Mouse (Mus musculus) neural tube, embryonic 15.5 days (tissue): ENCODE results near the gene Nradd. TPM values are rescaled to one million over a fixed set of nuclear protein-coding genes. Genes with fewer than 3 reads are reported as not detected.

Experiments
- ATAC-seq: fragments of 200-750 bp; cut with Nextera tagmentation; 2 replicates; pipeline ENCODE4 v1.8.0; 2017; ENCODE audit warnings: mild to moderate bottlenecking, moderate TSS enrichment, moderate library complexity; ENCODE audit not compliant: low FRiP score
- H3K27ac ChIP-seq: fragments of 300-500 bp; sonication (generic); replicated peaks from 2 replicates; pipeline ENCODE4 v1.5.1; 2015; ENCODE audit warnings: mild to moderate bottlenecking, inconsistent platforms
- H3K27me3 ChIP-seq: fragments of 300-500 bp; sonication (generic); replicated peaks from 2 replicates; pipeline ENCODE4 v1.6.1; 2015; ENCODE audit warnings: inconsistent platforms
- H3K36me3 ChIP-seq: fragments of 300-500 bp; sonication (generic); 2 replicates; pipeline ENCODE4 v1.6.1; 2015; ENCODE audit warnings: inconsistent platforms
- H3K4me1 ChIP-seq: fragments of 300-500 bp; sonication (generic); 2 replicates; pipeline ENCODE4 v1.6.1; 2015; ENCODE audit warnings: inconsistent platforms
- H3K4me2 ChIP-seq: fragments of 300-500 bp; sonication (generic); 2 replicates; pipeline ENCODE4 v1.6.1; 2015; ENCODE audit warnings: inconsistent platforms, mild to moderate bottlenecking, moderate library complexity
- H3K4me3 ChIP-seq: fragments of 300-500 bp; sonication (generic); replicated peaks from 2 replicates; pipeline ENCODE4 v1.5.1; 2015; ENCODE audit warnings: mild to moderate bottlenecking, inconsistent platforms
- H3K9ac ChIP-seq: fragments of 300-500 bp; sonication (generic); replicated peaks from 2 replicates; pipeline ENCODE4 v1.6.1; 2015; ENCODE audit warnings: mild to moderate bottlenecking, inconsistent platforms
- H3K9me3 ChIP-seq: fragments of 300-500 bp; sonication (generic); replicated peaks from 2 replicates; pipeline ENCODE4 v1.6.1; 2016; ENCODE audit warnings: inconsistent platforms
- WGBS: fragments of 180-500 bp; shearing (Covaris S2); methylation state at CpG from one replicate; pipeline ENCODE4 v1.1.7; 2015; ENCODE audit warnings: mixed read lengths; 5-methylcytosine and 5-hydroxymethylcytosine counted together
- polyA plus RNA-seq: library from polyadenylated mRNA; unstranded; fragments of >200 nt; fragmentation: Nextera tagmentation; extraction: Ambion mirVana; gene quantifications from 2 replicates; pipeline ENCODE4 v1.2.1, GENCODE M21; 2015

The Nradd gene
- polyA plus RNA-seq, 1 experiment from 2014 or later, result 24.9 TPM

DNA sequence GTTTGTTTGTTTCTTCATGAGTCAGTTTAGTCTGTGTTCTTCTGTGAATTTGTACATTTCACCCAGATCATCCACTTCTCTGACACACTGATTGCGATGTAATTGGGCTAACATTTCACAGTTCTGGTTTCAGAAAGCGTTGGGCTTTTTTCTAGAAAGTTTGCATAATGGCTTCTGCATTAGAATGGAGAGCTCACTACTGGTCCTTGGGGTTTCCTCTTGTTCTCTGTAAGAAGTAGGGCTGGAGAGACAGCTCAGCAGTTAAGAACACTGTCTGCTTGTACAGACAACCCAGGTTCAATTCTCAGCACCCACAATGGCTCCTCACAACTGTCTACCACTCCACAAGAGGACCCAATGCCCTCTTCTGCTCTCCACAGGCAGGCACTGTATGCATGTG is 36.0 kb upstream of the Nradd start:
- H3K27me3 ChIP-seq, result no peaks in the 10 kb centered on the region
- H3K4me1 ChIP-seq, result peaks cover 27% of the 10 kb centered on the region
- H3K9me3 ChIP-seq, result no peaks in the 10 kb centered on the region
- H3K27ac ChIP-seq, result no peak overlapping the region
- H3K9ac ChIP-seq, result no peak overlapping the region
- H3K36me3 ChIP-seq, result no peaks in the 10 kb centered on the region
- WGBS, result 90% methylated on average over 2 of the region's 2 CpGs
- H3K4me2 ChIP-seq, result no peak overlapping the region
- no peak for ATAC-seq
- H3K4me3 ChIP-seq, result no peak overlapping the region

DNA sequence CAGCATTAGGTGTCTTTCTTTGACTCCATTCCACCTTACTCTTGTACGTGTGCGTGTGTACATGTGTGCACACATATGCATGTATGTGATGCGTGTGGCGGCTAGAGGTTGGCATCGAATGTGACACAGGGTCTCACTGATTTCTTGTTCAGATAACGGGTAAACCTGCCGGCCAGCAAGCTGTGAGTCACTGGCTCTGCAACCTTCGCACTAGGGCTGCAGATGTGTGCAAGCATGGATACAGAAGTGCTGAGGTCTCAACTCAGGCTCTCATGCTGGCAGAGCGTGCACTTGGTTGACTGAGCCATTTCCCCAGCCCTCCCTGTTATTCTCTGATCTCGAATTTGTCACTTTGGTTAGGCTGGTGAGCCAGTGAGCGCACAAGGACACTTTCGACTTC is 35.3 kb upstream of the Nradd start:
- WGBS, result 92% methylated on average over 12 of the region's 12 CpGs
- H3K4me2 ChIP-seq, result no peak overlapping the region
- ATAC-seq, result no peak

DNA sequence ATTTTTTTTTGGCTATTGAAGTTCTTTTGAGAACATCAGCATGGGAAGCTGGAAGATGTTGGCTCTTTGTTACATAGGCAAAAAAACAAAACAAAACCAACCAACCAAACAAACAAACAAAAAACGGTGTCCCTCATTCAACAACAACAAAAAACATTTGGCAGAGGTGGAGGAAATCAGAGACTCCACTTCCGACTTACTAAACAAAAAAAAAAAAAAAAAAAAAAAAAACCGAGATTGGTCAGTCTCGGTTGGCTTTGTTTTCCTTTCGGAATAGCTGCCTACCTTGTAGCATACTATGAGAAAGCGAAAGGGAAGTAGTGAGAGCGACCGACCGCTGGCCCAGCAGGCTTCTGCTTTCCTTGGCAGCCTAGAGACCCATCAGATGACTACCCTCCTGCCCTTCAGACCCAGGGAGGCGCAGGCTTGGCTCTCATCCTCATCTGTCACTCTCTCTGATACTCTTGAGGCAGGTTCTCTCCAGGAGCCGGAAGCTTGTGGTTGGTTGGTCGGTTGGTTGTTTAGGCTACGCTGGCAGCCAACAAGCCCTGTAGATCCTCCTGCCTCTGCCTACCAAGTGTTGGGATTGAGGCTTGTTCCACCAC is 33.3 kb upstream of the Nradd start:
- peak overlapping the region; percentile 90 for H3K9ac ChIP-seq
- H3K4me3 ChIP-seq, result peak overlapping the region; percentile 80
- peaks cover 49% of the 10 kb centered on the region for H3K4me1 ChIP-seq
- peak overlapping the region; percentile 60 for H3K4me2 ChIP-seq
- H3K36me3 ChIP-seq, result no peaks in the 10 kb centered on the region
- 78% methylated on average over 13 of the region's 13 CpGs for WGBS
- H3K9me3 ChIP-seq, result no peaks in the 10 kb centered on the region
- peak overlapping the region; percentile 98; the same call in 1 of the 2 replicates for H3K27ac ChIP-seq
- ATAC-seq, result no peak
- peaks cover 9% of the 10 kb centered on the region for H3K27me3 ChIP-seq

More for the DNA sequence above, 35.3 kb upstream of the Nradd start:
- Histone ChIP-seq H3K27me3 (no peaks in the 10 kb centered on the region), H3K36me3 (no peaks in the 10 kb centered on the region), H3K4me1 (peaks cover 33% of the 10 kb centered on the region), H3K9me3 (no peaks in the 10 kb centered on the region), H3K9ac (no peak overlapping the region), H3K4me3 (no peak overlapping the region), H3K27ac (no peak overlapping the region)

DNA sequence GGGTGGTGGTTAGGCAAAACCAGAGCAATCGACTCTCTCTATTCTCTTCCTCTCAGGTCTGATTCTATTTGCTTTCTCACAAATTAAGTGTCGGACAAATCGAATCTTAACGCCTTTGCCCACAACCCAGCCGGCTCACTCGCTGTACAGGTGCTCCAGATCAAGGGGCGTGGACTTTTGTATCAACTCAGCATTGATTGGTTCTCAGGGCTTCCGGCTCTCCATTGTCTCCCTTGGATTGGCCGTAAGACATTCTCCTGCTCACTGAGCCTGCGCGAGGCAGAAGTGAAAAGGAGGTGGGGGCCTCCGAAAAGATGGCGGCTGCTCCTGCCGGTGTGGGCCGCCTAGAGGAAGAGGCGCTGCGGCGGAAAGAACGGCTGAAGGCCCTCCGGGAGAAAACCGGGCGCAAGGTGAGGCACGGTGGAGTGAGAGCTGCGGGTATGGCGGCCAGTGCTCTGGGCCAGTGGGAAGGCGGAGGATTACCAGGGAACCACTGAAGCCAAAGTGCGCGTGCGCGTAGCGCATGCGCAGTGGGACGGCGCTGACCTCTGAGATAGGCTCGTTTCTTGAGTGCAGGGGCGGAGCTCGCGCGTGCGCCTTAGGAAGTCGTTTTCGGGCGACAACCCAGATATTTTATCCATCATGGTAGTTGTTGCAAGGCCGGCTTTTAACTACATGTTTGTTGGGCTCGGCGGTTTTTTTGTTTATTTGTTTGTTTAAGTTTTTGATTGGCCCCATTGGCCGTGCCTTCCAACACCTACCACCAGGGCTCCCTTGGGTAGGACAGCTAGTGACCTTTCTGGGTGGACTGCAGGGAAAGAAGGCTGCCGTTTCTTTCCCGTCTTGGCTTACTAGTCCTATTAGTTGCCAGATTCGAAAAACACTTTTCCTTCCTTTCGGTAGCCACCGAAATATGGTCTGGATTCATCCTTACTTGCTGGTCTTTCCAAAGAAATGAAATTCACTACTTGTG is 32.3 kb upstream of the Nradd start, which contains the start of gene Ccdc12:
Gene Ccdc12 (plus strand): TSS at position 255 of the 973 bp plus-strand sequence.
- H3K4me3 ChIP-seq, result peak within 1 kb of the TSS; percentile 80
- H3K9ac ChIP-seq, result peak within 1 kb of the TSS; percentile 90
- WGBS, result under 1% methylated on average over 52 of the region's 52 CpGs
- peaks cover 19% of the 10 kb centered on the region for H3K27me3 ChIP-seq
- H3K36me3 ChIP-seq, result no peaks in the 10 kb centered on the region
- H3K9me3 ChIP-seq, result no peaks in the 10 kb centered on the region
- peak; percentile 96 for ATAC-seq
- peak within 1 kb of the TSS; percentile 98 for H3K27ac ChIP-seq
- peaks cover 58% of the 10 kb centered on the region for H3K4me1 ChIP-seq
- H3K4me2 ChIP-seq, result peak within 1 kb of the TSS; percentile 76

DNA sequence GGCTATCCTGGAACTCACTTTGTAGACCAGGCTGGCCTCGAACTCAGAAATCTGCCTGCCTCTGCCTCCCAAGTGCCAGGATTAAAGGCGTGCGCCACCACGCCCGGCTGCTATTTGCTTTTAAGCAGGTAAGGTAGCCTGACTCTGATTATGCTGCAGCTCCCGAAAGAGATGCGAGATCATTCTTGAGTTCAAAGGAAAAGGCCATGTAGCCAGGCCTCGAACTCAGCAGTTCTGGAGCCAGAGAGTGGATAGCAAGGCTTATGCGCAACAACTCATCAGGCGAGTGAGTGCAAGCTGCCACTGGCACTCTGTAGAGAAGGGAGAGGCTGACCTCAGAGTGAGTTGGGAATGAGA is 31.4 kb upstream of the Nradd start:
- Histone ChIP-seq H3K4me2 (peak overlapping the region; percentile 76), H3K9me3 (no peaks in the 10 kb centered on the region), H3K4me1 (peaks cover 58% of the 10 kb centered on the region), H3K27ac (peak overlapping the region; percentile 98), H3K36me3 (no peaks in the 10 kb centered on the region), H3K4me3 (peak overlapping the region; percentile 80), H3K27me3 (peaks cover 24% of the 10 kb centered on the region), H3K9ac (peak overlapping the region; percentile 90)
- no peak for ATAC-seq
- 85% methylated on average over 10 of the region's 10 CpGs for WGBS

DNA sequence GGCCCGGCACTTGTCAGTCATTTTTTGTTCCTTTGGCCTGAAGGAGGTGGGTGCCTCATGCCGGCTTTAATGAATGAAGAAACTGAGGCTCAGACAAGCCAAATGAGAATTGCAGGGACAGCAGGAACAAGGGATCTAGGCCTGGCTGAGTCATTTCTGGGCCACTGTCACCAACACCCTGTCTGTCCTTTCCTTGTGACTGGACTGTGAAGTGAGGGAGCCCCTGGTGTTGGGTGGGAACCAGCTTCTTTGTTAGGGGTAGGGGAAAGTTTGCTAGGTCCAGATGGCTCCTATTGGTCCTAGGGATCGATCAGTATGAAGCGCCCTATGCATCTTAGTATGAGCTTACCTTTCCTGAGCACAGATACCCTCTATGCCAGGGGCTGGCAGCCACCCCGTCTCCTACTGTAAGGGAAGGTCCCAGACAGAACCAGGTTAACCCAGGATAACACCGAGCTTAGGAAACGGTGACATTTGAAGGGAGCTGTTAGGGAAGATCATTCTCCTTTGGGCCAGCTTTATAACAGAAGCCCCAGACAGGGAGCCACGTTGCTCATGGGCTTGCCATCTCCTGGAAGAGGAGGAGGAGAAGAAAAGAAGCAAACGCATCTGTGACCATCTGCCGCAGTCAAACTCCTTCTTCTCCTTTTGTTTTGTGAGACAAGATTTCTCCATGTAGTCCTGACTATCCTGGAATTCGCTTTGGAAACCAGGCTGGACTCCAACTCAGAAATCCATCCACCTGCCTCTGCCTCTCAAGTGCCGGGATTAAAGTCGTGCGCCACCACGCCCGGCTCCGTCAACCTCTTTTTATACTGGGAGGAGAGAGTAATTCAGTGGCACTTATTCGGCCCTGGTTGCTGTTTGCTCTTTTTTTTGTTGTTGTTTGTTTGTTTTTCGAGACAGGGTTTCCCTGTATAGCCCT is 30.7 kb upstream of the Nradd start:
- Histone ChIP-seq H3K4me2 (peak overlapping the region; percentile 98), H3K27ac (peak overlapping the region; percentile 51), H3K27me3 (peaks cover 24% of the 10 kb centered on the region), H3K9ac (no peak overlapping the region), H3K36me3 (no peaks in the 10 kb centered on the region), H3K9me3 (no peaks in the 10 kb centered on the region), H3K4me3 (peak overlapping the region; percentile 74; the same call in 1 of the 2 replicates), H3K4me1 (peaks cover 63% of the 10 kb centered on the region)
- 81% methylated on average over 19 of the region's 19 CpGs for WGBS
- no peak for ATAC-seq

DNA sequence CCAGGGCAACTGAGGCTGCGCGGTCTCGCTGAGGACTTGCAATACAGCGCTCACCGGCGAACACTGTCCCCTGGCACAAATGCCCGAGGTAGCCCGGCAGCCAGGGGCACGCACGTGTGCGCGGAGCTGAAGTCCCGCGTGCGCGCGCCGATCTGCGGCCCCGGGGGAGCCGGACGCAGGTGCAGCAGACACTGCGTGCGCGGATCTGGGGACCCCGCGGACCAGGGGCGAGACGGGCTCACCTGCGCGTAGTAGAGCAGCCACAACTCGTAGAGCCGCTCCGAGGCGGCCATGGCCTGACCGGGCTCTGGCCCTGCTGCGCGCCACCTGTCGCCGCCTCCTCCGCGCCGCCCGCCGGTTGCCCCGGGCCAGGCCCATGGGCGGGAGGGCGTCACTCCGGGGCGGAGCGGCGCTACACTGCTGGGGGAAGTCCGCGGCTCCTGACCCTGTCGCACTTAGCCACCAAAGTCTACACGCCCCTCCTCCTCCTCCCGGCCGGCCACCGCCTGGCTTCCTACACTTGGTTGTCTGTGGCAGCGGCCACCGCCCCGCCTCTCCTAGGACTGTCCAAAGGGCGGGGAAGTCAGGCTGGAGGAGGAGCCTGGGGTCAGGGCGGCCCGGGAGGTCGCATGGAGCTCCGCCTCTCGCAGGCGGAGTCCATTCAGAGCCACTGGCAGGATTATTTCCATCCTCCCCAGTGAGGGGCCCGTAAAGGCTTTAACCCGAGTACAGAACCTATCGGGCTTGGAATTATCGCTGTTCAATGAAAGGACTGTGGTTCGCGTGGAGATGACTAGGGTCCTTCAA is 29.6 kb upstream of the Nradd start, which contains the start of gene Nbeal2:
Gene Nbeal2 (minus strand): TSS at position 507 of the 807 bp plus-strand sequence.
- peaks cover 24% of the 10 kb centered on the region for H3K27me3 ChIP-seq
- H3K27ac ChIP-seq, result peak within 1 kb of the TSS; percentile 51
- ATAC-seq, result peak; percentile 54
- WGBS, result under 1% methylated on average over 75 of the region's 75 CpGs
- H3K36me3 ChIP-seq, result no peaks in the 10 kb centered on the region
- H3K4me2 ChIP-seq, result peak within 1 kb of the TSS; percentile 98
- peak within 1 kb of the TSS; percentile 64 for H3K9ac ChIP-seq
- peak within 1 kb of the TSS; percentile 74 for H3K4me3 ChIP-seq
- no peaks in the 10 kb centered on the region for H3K9me3 ChIP-seq
- peaks cover 68% of the 10 kb centered on the region for H3K4me1 ChIP-seq

DNA sequence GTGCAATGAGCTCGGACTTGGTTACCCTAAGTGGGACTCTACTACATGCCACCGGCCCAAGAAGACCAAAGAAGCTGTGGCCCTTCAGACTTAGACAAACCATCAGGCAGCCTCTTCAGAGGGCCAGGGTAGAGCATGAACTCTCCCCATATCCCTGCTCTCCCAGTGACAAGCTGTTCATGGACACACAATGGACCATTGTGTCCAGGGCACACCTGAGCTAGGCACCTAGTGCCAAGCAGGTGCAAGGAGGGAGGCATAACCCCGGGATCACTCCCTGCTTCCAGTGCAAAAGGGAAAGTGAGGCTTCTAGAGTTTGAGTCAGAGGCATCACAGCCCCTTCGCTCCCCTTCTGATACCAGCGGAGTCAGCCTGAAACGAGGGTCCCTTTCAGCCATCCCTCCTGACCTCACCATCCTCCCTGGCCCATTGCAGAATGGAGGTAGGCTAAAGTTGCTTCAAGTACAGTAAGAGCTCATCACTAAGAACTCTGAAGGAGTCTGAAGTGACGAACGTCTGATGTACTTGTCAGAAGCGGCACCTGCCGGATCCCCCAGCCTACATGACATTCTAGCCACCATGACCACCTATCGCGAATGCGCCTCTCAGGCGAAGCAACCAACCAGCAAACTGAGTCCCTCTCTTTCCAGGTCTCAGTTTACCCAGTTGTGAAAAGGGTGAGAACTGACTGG is 28.9 kb upstream of the Nradd start:
- ATAC-seq, result no peak
- 22% methylated on average over 14 of the region's 14 CpGs for WGBS
- H3K36me3 ChIP-seq, result no peaks in the 10 kb centered on the region
- peak overlapping the region; percentile 64 for H3K9ac ChIP-seq
- H3K9me3 ChIP-seq, result no peaks in the 10 kb centered on the region
- peak overlapping the region; percentile 98 for H3K4me2 ChIP-seq
- H3K4me3 ChIP-seq, result peak overlapping the region; percentile 74
- H3K4me1 ChIP-seq, result peaks cover 65% of the 10 kb centered on the region
- H3K27me3 ChIP-seq, result peaks cover 24% of the 10 kb centered on the region
- no peak overlapping the region for H3K27ac ChIP-seq

DNA sequence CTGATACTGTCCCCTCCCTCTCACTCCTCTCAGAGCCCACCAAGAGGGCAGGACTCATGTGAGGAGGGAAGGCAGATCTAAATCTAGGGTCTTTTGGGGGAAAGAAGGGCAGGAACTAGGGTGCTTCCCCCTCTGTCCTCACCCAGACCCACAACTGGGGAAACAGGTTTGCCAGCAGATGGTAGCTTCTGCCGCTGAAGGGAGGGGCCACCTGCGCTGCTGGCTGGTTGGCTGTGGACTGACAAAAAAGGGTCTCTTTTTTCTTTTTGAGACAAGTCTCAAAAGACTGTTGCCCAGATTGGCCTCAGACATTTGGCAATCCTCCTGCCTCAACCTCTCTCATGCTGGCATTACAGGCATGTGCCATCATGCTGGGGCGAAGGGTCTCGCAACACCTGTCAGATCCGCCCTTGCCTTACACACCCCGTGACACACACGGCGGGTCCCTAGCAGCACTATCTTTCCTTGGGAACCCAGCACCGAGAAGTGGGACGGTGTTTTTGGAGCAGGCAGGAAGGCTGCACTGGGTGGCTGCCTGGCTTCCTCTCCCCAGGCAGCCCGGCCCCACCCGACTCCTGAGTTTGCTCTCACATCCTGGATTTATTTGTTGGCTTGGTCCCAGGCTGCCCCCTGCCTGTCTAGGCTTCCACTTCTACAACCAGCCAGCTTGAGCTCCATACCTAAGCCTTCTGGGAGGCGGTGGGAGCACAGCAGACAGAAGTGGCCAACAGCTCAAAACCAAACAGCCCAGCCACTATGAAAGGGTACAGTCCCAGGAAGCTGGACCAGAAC is 27.9 kb upstream of the Nradd start:
- Histone ChIP-seq H3K9ac (no peak overlapping the region), H3K4me3 (peak overlapping the region; percentile 12; the same call in 1 of the 2 replicates), H3K4me2 (peak overlapping the region; percentile 98), H3K9me3 (no peaks in the 10 kb centered on the region), H3K36me3 (no peaks in the 10 kb centered on the region), H3K27me3 (peaks cover 24% of the 10 kb centered on the region), H3K4me1 (peaks cover 55% of the 10 kb centered on the region), H3K27ac (no peak overlapping the region)
- ATAC-seq, result no peak
- 37% methylated on average over 13 of the region's 13 CpGs for WGBS
